Mouse (Mus musculus) midbrain, embryonic 13.5 days (tissue): ENCODE measurements around the gene Dbndd1. TPM values are rescaled to one million over a fixed set of nuclear protein-coding genes. Genes with fewer than 3 reads are reported as not detected.
"Not testable (repeated sequence)": the region's sequence is repeated elsewhere in the genome, so short reads cannot be mapped to it uniquely, and the experiment has no call there.

Source experiments
- ATAC-seq: fragments of 200-750 bp; cut with Nextera tagmentation; 2 replicates; pipeline ENCODE4 v1.8.0; 2017; ENCODE audit warnings: mild to moderate bottlenecking, moderate TSS enrichment, moderate library complexity
- H3K27ac ChIP-seq: fragments of 300-500 bp; sonication (generic); 2 replicates; pipeline ENCODE4 v1.5.1; 2015; ENCODE audit warnings: inconsistent platforms, mild to moderate bottlenecking, moderate library complexity
- H3K27me3 ChIP-seq: fragments of 300-500 bp; sonication (generic); 2 replicates; pipeline ENCODE4 v1.6.1; 2015; ENCODE audit warnings: mild to moderate bottlenecking, inconsistent platforms
- H3K36me3 ChIP-seq: fragments of 300-500 bp; sonication (generic); 2 replicates; pipeline ENCODE4 v1.6.1; 2015; ENCODE audit warnings: mild to moderate bottlenecking, inconsistent platforms
- H3K4me1 ChIP-seq: fragments of 300-500 bp; sonication (generic); replicated peaks from 2 replicates; pipeline ENCODE4 v1.6.1; 2015; ENCODE audit warnings: inconsistent platforms
- H3K4me2 ChIP-seq: fragments of 300-500 bp; sonication (generic); replicated peaks from 2 replicates; pipeline ENCODE4 v1.6.1; 2015; ENCODE audit warnings: moderate library complexity, mild to moderate bottlenecking, inconsistent platforms
- H3K4me3 ChIP-seq: fragments of 300-500 bp; sonication (generic); replicated peaks from 2 replicates; pipeline ENCODE4 v1.5.1; 2015; ENCODE audit warnings: mild to moderate bottlenecking, inconsistent platforms
- H3K9ac ChIP-seq: fragments of 300-500 bp; sonication (generic); replicated peaks from 2 replicates; pipeline ENCODE4 v1.6.1; 2015; ENCODE audit warnings: mild to moderate bottlenecking, inconsistent platforms
- H3K9me3 ChIP-seq: fragments of 300-500 bp; sonication (generic); 2 replicates; pipeline ENCODE4 v1.6.1; 2016; ENCODE audit warnings: mild to moderate bottlenecking, inconsistent platforms
- WGBS: fragments of 180-500 bp; shearing (Covaris S2); methylation state at CpG from one replicate; pipeline ENCODE4 v1.1.7; 2015; 5-methylcytosine and 5-hydroxymethylcytosine counted together
- polyA plus RNA-seq: library from polyadenylated mRNA; unstranded; fragments of >200 nt; fragmentation: Nextera tagmentation; extraction: Ambion mirVana; gene quantifications from 2 replicates; pipeline ENCODE4 v1.2.1, GENCODE M21; 2015

The Dbndd1 gene
- polyA plus RNA-seq, 1 experiment from 2014 or later = 93.3 TPM

DNA sequence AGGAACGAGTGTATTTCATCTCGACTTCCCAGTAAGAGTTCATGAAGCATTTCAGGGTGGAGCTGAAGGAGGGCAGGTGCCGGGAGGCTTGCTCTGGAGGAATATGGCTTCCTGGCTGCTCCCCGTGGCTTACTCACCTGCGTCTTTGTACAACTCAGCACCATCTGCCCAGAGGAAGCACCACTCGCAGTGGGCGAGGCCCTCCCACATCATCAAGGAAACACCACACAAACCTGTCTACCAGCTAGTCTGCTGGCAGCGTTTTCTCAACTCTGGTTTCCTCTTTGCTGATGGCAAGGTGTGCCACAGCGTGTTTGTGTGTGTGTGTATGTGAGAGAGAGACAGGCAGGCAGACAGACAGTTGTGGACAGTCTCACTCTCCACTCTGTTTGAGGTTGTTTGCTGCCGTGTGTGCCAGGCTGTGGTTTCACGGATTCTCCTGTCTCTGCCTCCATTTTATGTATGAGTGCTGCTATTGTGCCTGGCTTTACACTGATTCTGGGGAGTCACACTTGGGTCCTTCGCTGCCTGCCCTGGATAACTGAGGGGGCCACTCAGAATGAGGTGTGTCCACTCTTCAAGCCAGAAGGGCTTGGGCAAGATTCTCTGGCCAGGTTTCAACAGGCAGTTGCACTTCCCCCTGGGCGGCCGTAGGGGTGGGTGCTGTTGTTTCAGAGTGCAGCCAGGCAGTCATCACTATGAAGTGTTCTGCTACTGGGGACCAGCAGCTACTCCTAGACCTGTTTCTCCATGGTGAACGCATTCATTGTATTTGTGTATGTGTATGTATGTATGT is 23.8 kb downstream of the Dbndd1 start:
- no peaks in the 10 kb centered on the region for H3K9me3 ChIP-seq
- H3K27ac ChIP-seq = no peak overlapping the region
- H3K9ac ChIP-seq = no peak overlapping the region
- H3K36me3 ChIP-seq = peaks cover 97% of the 10 kb centered on the region
- no peak for ATAC-seq
- no peak overlapping the region for H3K4me2 ChIP-seq
- WGBS = 94% methylated on average over 15 of the region's 15 CpGs
- no peak overlapping the region for H3K4me3 ChIP-seq
- no peaks in the 10 kb centered on the region for H3K4me1 ChIP-seq
- H3K27me3 ChIP-seq = no peaks in the 10 kb centered on the region

DNA sequence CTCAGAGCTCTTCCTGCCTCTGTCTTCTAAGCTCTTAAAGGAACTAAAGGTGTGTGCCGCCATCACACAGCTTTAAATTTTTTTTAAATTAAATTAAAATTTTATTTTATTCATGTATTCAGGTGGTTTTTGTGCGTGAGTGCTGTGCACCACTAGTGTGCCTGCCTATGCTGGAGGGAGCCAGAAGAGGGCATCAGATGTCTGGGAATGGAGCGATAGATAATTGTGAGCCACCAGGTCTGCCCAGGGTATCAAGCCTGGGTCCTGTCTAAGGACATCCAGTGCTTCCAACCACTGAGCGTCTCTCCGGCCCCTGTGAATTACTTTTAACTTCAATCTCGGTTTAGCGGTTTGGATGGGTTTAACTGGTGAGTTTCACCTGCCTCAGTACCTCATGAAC is 32.6 kb downstream of the Dbndd1 start:
- H3K9ac ChIP-seq = no peak overlapping the region
- 87% methylated on average over 7 of the region's 7 CpGs for WGBS
- no peak for ATAC-seq
- H3K4me1 ChIP-seq = peaks cover 12% of the 10 kb centered on the region
- H3K4me2 ChIP-seq = no peak overlapping the region
- no peak overlapping the region for H3K4me3 ChIP-seq
- no peaks in the 10 kb centered on the region for H3K9me3 ChIP-seq
- H3K27ac ChIP-seq = no peak overlapping the region
- peaks cover 66% of the 10 kb centered on the region for H3K36me3 ChIP-seq
- H3K27me3 ChIP-seq = no peaks in the 10 kb centered on the region

DNA sequence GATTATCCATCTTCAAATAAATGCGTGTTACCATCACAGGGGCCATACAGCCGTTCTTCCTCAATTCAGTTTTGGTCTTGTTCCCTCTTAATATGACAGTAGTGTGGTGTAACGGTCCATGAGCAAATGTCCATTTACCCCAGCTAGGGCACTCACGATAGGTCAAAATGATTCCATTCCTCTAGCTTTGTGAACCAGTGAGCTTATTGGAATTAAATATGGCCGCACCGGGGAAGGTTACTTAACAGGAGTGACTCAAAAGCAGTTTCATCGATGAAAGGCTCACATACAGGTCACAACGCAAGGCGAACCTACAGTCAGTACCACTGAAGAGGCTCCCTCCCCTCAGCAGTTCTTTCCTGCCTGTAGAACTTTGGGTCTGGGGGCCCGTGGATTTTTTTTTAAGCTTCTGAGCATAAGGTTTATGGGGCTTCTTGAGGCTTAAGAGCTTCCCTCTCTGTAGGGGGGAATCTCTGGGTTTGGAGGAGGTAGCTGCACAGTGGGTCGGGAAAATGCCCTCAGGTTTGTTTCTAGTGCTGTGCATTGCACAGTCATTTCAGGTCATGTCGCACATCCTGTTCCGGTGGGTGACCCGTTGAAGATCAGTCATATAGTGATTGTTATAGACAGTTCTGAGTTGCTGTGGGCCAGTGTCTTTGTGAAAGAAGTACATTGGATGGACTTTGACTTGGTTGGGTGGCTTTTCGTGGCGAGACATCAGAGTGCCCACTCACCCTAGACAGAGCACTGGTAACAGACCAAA is 36.6 kb downstream of the Dbndd1 start:
- WGBS = 39% methylated on average over 16 of the region's 16 CpGs
- Histone ChIP-seq H3K27ac (peak overlapping the region; percentile 96), H3K4me1 (peaks cover 18% of the 10 kb centered on the region), H3K9me3 (no peaks in the 10 kb centered on the region), H3K36me3 (peaks cover 30% of the 10 kb centered on the region), H3K27me3 (no peaks in the 10 kb centered on the region; the same call in 1 of the 2 replicates), H3K4me3 (peak overlapping the region; percentile 67), H3K9ac (peak overlapping the region; percentile 87), H3K4me2 (peak overlapping the region; percentile 86)
- peak; percentile 2; the same call in 1 of the 2 replicates for ATAC-seq

DNA sequence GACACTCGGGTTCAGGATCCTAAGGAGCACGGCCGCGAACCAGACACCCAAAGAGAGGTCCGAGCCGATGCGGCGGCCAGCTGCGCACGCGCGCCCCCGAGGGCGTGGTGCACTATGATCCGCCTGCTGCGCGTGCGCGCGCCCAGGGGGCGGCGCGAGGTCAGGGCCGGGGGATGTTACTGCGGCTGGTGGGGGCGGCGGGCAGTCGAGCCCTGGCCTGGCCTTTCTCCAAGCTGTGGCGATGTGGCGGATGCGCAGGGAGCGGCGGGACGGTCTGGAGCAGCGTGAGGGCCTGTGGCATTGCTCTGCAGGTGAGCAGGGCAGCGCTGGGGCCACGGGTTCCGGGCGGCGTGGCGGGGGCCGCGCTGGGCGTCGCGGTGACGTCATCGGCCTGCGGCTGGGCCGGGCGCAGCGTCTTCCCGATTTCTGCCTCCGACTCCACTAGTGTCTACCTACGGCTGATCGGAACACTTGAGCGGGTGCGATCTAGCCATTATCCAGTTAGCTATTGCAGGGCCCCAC is 37.5 kb downstream of the Dbndd1 start, which contains the start of gene Afg3l1:
Gene Afg3l1, plus strand, starts transcription at position 167 of the 522 bp plus-strand sequence.
- Histone ChIP-seq H3K4me1 (peaks cover 18% of the 10 kb centered on the region), H3K36me3 (peaks cover 23% of the 10 kb centered on the region), H3K4me3 (peak within 1 kb of the TSS; percentile 67), H3K27ac (peak within 1 kb of the TSS; percentile 96), H3K9me3 (no peaks in the 10 kb centered on the region), H3K27me3 (no peaks in the 10 kb centered on the region; the same call in 1 of the 2 replicates), H3K4me2 (peak within 1 kb of the TSS; percentile 86), H3K9ac (peak within 1 kb of the TSS; percentile 87)
- ATAC-seq = peak; percentile 92
- WGBS = under 1% methylated on average over 56 of the region's 58 CpGs

DNA sequence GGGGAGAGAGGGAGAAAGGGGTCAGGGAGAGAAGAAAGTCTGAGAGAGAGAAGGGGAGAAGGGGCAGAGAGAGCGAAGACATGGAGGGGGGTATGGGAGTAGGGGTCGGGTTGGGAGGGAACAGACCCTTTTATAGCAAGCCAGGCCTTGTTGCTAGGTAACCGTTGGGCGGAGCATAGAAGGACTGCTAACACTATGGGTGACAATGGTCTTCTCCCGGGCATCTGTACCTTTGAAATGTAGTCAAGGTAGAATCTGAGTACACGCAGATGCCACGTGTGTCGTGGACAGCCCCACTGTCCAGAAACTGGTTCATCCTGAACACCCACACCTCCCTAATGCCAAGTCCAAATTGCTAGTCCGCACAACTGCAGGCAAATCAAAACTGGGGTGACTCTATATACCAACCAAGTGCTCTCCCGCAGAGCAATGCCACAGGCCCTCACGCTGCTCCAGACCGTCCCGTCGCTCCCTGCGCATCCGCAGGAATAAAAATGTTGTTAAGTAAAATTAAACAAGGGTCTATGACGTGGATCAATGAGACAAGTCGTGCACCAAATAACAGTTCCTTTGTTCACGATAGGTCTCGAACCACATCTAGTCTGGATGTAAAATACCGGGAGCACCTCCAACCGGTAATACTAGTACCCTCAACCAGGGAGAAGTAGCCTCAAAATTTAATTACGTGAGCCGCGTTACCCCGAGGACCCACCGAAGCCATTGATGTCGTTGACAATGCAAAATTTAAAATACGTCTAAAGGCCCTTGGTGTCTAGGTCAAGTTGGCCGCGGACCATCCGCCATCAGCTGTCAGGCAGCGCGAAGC is 38.1 kb downstream of the Dbndd1 start:
- Histone ChIP-seq H3K9ac (peak overlapping the region; percentile 87), H3K9me3 (no peaks in the 10 kb centered on the region), H3K4me1 (peaks cover 18% of the 10 kb centered on the region), H3K4me3 (peak overlapping the region; percentile 67), H3K36me3 (peaks cover 16% of the 10 kb centered on the region), H3K27me3 (no peaks in the 10 kb centered on the region; the same call in 1 of the 2 replicates), H3K4me2 (peak overlapping the region; percentile 86), H3K27ac (peak overlapping the region; percentile 96)
- peak; percentile 53 for ATAC-seq
- WGBS = 7% methylated on average over 34 of the region's 34 CpGs

DNA sequence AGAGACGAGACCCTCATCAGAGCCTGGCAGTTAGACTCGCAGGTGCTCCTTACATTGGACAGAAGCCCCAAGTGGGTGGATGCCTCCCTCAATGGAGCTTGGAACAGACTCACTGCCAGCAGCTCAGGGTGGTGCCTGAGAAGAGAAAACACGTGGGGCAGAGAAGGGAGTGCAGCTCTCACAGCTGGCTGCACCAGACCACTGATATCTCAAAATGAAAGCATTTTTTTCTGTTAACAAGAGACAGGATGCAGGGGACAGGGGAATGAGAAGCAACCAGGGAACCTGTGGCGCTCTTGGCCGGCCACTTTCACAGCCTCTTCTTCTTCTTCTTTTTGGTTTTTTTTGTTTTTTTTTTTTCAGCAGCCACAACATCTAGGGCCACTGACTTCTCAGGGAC is 40.7 kb downstream of the Dbndd1 start:
- H3K9me3 ChIP-seq, H3K4me3 ChIP-seq, H3K36me3 ChIP-seq, H3K4me2 ChIP-seq, H3K9ac ChIP-seq, H3K27ac ChIP-seq, ATAC-seq, H3K27me3 ChIP-seq: not testable (repeated sequence)
- peaks cover 18% of the 10 kb centered on the region for H3K4me1 ChIP-seq
- 69% methylated on average over 5 of the region's 5 CpGs for WGBS

DNA sequence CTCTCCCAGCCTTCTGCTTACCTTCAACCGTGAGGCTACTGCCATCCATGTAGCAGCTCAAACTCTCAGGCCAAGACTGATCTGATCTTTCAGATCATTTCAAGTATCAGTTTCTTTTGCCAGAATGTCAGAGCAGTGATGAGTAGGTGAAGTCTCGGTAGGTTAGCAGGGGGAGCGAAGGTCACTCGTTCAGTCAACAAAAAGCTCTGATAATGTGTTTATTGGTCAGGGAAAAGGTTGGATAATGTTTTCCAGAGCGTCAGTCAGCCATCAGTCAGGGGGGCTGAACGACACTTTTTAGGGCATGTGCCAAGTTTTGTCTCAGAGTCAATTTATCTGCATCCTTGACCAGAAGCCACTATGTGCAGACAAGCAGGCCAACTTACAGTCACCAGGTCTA is 42.3 kb downstream of the Dbndd1 start:
- not testable (repeated sequence) for H3K4me2 ChIP-seq, H3K9ac ChIP-seq, H3K4me1 ChIP-seq, ATAC-seq, H3K27me3 ChIP-seq, H3K27ac ChIP-seq, H3K36me3 ChIP-seq, H3K4me3 ChIP-seq, H3K9me3 ChIP-seq
- WGBS = 81% methylated on average over 6 of the region's 6 CpGs

DNA sequence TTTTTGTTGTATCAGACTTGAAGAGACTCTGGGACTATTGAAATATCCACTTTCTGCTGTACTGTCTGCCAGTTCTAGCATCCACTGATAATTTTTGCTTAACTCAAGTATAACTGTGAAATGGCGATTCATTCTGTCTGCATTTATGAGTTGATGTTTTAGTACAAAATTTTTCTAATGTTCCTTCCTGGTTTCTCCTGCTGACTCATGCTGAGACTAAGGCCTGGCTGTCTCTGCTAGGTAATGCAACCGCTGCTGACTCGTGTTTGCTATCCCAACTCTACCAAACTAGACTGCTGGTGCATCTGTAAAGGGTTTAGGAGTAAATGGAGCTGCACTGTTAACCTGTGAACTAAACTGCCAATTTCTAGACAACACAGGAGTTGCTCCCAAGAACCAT is 47.8 kb downstream of the Dbndd1 start:
- Histone ChIP-seq H3K4me1 (no peaks in the 10 kb centered on the region), H3K4me3 (no peak overlapping the region), H3K9ac (no peak overlapping the region), H3K4me2 (no peak overlapping the region), H3K9me3 (no peaks in the 10 kb centered on the region), H3K27ac (no peak overlapping the region), H3K36me3 (peaks cover 19% of the 10 kb centered on the region), H3K27me3 (no peaks in the 10 kb centered on the region)
- WGBS = 79% methylated on average over 3 of the region's 3 CpGs
- no peak for ATAC-seq

DNA sequence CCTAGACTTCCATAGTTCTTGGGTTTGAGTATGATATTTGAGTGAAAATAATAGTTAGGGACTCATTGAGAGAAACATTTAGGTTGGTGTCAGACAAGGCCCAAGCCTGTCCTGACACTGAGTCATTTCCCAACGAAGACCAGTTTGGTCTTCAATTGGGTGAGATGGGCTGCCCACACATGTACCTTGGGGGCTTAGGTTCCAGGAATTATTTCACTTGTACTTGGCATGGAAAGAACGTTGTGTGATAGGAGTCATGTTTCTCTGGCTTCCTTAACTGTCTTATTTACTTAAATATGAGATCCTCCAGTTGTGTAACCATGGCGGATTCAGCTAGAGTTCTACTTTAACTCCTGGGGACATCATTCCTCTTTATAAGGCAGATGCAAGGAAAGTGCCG is 51.6 kb downstream of the Dbndd1 start:
- Histone ChIP-seq H3K27me3 (no peaks in the 10 kb centered on the region), H3K36me3 (peaks cover 56% of the 10 kb centered on the region), H3K9ac (no peak overlapping the region), H3K27ac (no peak overlapping the region), H3K4me2 (no peak overlapping the region), H3K4me1 (no peaks in the 10 kb centered on the region), H3K9me3 (no peaks in the 10 kb centered on the region), H3K4me3 (no peak overlapping the region)
- WGBS = 89% methylated on average over 4 of the region's 4 CpGs
- ATAC-seq = no peak
